Mouse (Mus musculus): ENCODE measurements at regions not wholly inside any gene's neighbourhood (a gene's known extent, or its start where the extent isn't known, plus 50 kb on each side); places are given as distances from the start of the nearest gene placed in this dataset.

- Histone ChIP-seq H3K9ac (replicated peaks) (no peak overlapping the region), H3K27me3 (no peaks in the 10 kb centered on the region), H3K9me3 (no peaks in the 10 kb centered on the region), H3K27ac (replicated peaks) (no peak overlapping the region), H3K4me2 (replicated peaks) (no peak overlapping the region), H3K4me3 (no peak overlapping the region), H3K36me3 (no peaks in the 10 kb centered on the region), H3K4me1 (peaks cover 8% of the 10 kb centered on the region)
- ATAC-seq (replicated peaks) = no peak
- WGBS = 87% methylated on average over 4 of the region's 4 CpGs
These were observed 632.6 kb downstream of the Insc start for GRCm38 (mm10) chr7:115376067-115376466.

GRCm38 (mm10) chr7:115378836-115379235, 635.3 kb downstream of the Insc start:
- no peak overlapping the region for H3K4me2 ChIP-seq (replicated peaks)
- 90% methylated on average over 3 of the region's 3 CpGs for WGBS
- H3K27me3 ChIP-seq = no peaks in the 10 kb centered on the region
- no peak overlapping the region for H3K27ac ChIP-seq (replicated peaks)
- no peak overlapping the region for H3K4me3 ChIP-seq
- no peaks in the 10 kb centered on the region for H3K36me3 ChIP-seq
- peaks cover 15% of the 10 kb centered on the region for H3K4me1 ChIP-seq
- H3K9me3 ChIP-seq = no peaks in the 10 kb centered on the region
- H3K9ac ChIP-seq (replicated peaks) = no peak overlapping the region
- no peak for ATAC-seq (replicated peaks)

GRCm38 (mm10) chr7:115379600-115379999, 636.1 kb downstream of the Insc start:
- no peak overlapping the region for H3K4me3 ChIP-seq
- H3K36me3 ChIP-seq = no peaks in the 10 kb centered on the region
- no peaks in the 10 kb centered on the region for H3K27me3 ChIP-seq
- 38% methylated on average over 7 of the region's 7 CpGs for WGBS
- H3K9me3 ChIP-seq = no peaks in the 10 kb centered on the region
- peaks cover 15% of the 10 kb centered on the region for H3K4me1 ChIP-seq
- H3K4me2 ChIP-seq (replicated peaks) = no peak overlapping the region
- no peak overlapping the region for H3K9ac ChIP-seq (replicated peaks)
- no peak for ATAC-seq (replicated peaks)
- H3K27ac ChIP-seq (replicated peaks) = no peak overlapping the region

- no peak for ATAC-seq (replicated peaks)
- Histone ChIP-seq H3K36me3 (no peaks in the 10 kb centered on the region), H3K9ac (replicated peaks) (no peak overlapping the region), H3K4me3 (no peak overlapping the region), H3K27ac (replicated peaks) (no peak overlapping the region; the same call in 1 of the 2 replicates), H3K9me3 (no peaks in the 10 kb centered on the region), H3K4me2 (replicated peaks) (no peak overlapping the region), H3K4me1 (peaks cover 15% of the 10 kb centered on the region), H3K27me3 (no peaks in the 10 kb centered on the region)
- WGBS = 15% methylated on average over 8 of the region's 8 CpGs
These were observed 637.6 kb downstream of the Insc start for GRCm38 (mm10) chr7:115380989-115381610.

GRCm38 (mm10) chr7:115382876-115383275, 639.4 kb downstream of the Insc start:
- H3K4me3 ChIP-seq = no peak overlapping the region
- H3K4me1 ChIP-seq = peaks cover 15% of the 10 kb centered on the region
- 10% methylated on average over 2 of the region's 2 CpGs for WGBS
- no peaks in the 10 kb centered on the region for H3K9me3 ChIP-seq
- H3K36me3 ChIP-seq = no peaks in the 10 kb centered on the region
- H3K27me3 ChIP-seq = no peaks in the 10 kb centered on the region
- ATAC-seq (replicated peaks) = no peak
- no peak overlapping the region for H3K9ac ChIP-seq (replicated peaks)
- peak overlapping the region; percentile 35; the same call in 1 of the 2 replicates for H3K27ac ChIP-seq (replicated peaks)
- H3K4me2 ChIP-seq (replicated peaks) = no peak overlapping the region

- Histone ChIP-seq H3K36me3 (no peaks in the 10 kb centered on the region), H3K9ac (replicated peaks) (no peak overlapping the region), H3K4me2 (replicated peaks) (no peak overlapping the region), H3K4me1 (no peaks in the 10 kb centered on the region), H3K9me3 (no peaks in the 10 kb centered on the region), H3K4me3 (no peak overlapping the region), H3K27ac (replicated peaks) (no peak overlapping the region), H3K27me3 (no peaks in the 10 kb centered on the region)
- no peak for ATAC-seq (replicated peaks)
- 46% methylated on average over 5 of the region's 5 CpGs for WGBS
These were observed 645.4 kb downstream of the Insc start for GRCm38 (mm10) chr7:115388874-115389273.

- Histone ChIP-seq H3K27ac (replicated peaks) (no peak overlapping the region), H3K27me3 (no peaks in the 10 kb centered on the region), H3K9ac (replicated peaks) (no peak overlapping the region), H3K4me3 (no peak overlapping the region), H3K4me2 (replicated peaks) (no peak overlapping the region), H3K4me1 (no peaks in the 10 kb centered on the region), H3K9me3 (no peaks in the 10 kb centered on the region), H3K36me3 (no peaks in the 10 kb centered on the region)
- ATAC-seq (replicated peaks) = no peak
- WGBS = 84% methylated on average over 3 of the region's 3 CpGs
These were observed 646.1 kb downstream of the Sox6 start for GRCm38 (mm10) chr7:115392520-115392919.

GRCm38 (mm10) chr7:115398202-115398601, 640.4 kb downstream of the Sox6 start:
- Histone ChIP-seq H3K4me2 (replicated peaks) (no peak overlapping the region), H3K4me1 (no peaks in the 10 kb centered on the region), H3K4me3 (no peak overlapping the region), H3K27me3 (no peaks in the 10 kb centered on the region), H3K9ac (replicated peaks) (no peak overlapping the region), H3K27ac (replicated peaks) (no peak overlapping the region), H3K9me3 (no peaks in the 10 kb centered on the region), H3K36me3 (no peaks in the 10 kb centered on the region)
- 93% methylated on average over 2 of the region's 2 CpGs for WGBS
- no peak for ATAC-seq (replicated peaks)

- no peak overlapping the region for H3K4me3 ChIP-seq
- no peak overlapping the region for H3K27ac ChIP-seq (replicated peaks)
- no peak overlapping the region for H3K9ac ChIP-seq (replicated peaks)
- H3K9me3 ChIP-seq = no peaks in the 10 kb centered on the region
- 82% methylated on average over 3 of the region's 3 CpGs for WGBS
- H3K4me1 ChIP-seq = no peaks in the 10 kb centered on the region
- no peaks in the 10 kb centered on the region for H3K36me3 ChIP-seq
- H3K4me2 ChIP-seq (replicated peaks) = no peak overlapping the region
- ATAC-seq (replicated peaks) = no peak
- H3K27me3 ChIP-seq = no peaks in the 10 kb centered on the region
These were observed 639.1 kb downstream of the Sox6 start for GRCm38 (mm10) chr7:115399461-115399860.

- no peaks in the 10 kb centered on the region for H3K9me3 ChIP-seq
- no peaks in the 10 kb centered on the region for H3K36me3 ChIP-seq
- ATAC-seq (replicated peaks) = no peak
- 86% methylated on average over 3 of the region's 3 CpGs for WGBS
- H3K27ac ChIP-seq (replicated peaks) = no peak overlapping the region
- no peak overlapping the region for H3K4me2 ChIP-seq (replicated peaks)
- H3K9ac ChIP-seq (replicated peaks) = no peak overlapping the region
- H3K27me3 ChIP-seq = no peaks in the 10 kb centered on the region
- peaks cover 19% of the 10 kb centered on the region for H3K4me1 ChIP-seq
- no peak overlapping the region for H3K4me3 ChIP-seq
These were observed 630.7 kb downstream of the Sox6 start for GRCm38 (mm10) chr7:115407889-115408288.

GRCm38 (mm10) chr7:115408915-115409314, 629.7 kb downstream of the Sox6 start:
- Histone ChIP-seq H3K4me2 (replicated peaks) (no peak overlapping the region), H3K27me3 (no peaks in the 10 kb centered on the region), H3K9me3 (no peaks in the 10 kb centered on the region), H3K4me3 (no peak overlapping the region), H3K9ac (replicated peaks) (no peak overlapping the region), H3K27ac (replicated peaks) (no peak overlapping the region), H3K36me3 (no peaks in the 10 kb centered on the region), H3K4me1 (peaks cover 19% of the 10 kb centered on the region)
- 12% methylated on average over 2 of the region's 2 CpGs for whole genome bisulfite sequencing
- ATAC-seq (replicated peaks) = no peak

GRCm38 (mm10) chr7:115410501-115411230, 627.9 kb downstream of the Sox6 start:
- no peak for ATAC-seq (replicated peaks)
- Histone ChIP-seq H3K36me3 (no peaks in the 10 kb centered on the region), H3K4me1 (peaks cover 12% of the 10 kb centered on the region), H3K4me3 (no peak overlapping the region), H3K4me2 (replicated peaks) (no peak overlapping the region), H3K9me3 (no peaks in the 10 kb centered on the region), H3K9ac (replicated peaks) (no peak overlapping the region), H3K27ac (replicated peaks) (no peak overlapping the region), H3K27me3 (no peaks in the 10 kb centered on the region)
- 51% methylated on average over 17 of the region's 17 CpGs for whole genome bisulfite sequencing

- no peak overlapping the region for H3K4me2 ChIP-seq (replicated peaks)
- H3K9ac ChIP-seq (replicated peaks) = no peak overlapping the region
- ATAC-seq (replicated peaks) = peak; percentile 81
- H3K4me3 ChIP-seq = no peak overlapping the region
- 24% methylated on average over 2 of the region's 2 CpGs for WGBS
- no peaks in the 10 kb centered on the region for H3K36me3 ChIP-seq
- H3K4me1 ChIP-seq = peaks cover 10% of the 10 kb centered on the region
- H3K27me3 ChIP-seq = no peaks in the 10 kb centered on the region
- H3K9me3 ChIP-seq = no peaks in the 10 kb centered on the region
- H3K27ac ChIP-seq (replicated peaks) = no peak overlapping the region
These were observed 627.1 kb downstream of the Sox6 start for GRCm38 (mm10) chr7:115411456-115411855.
